Mouse (Mus musculus) stomach, adult 2 months (tissue): ENCODE results near the gene Nxf2. TPM values are rescaled to one million over a fixed set of nuclear protein-coding genes. Genes with fewer than 3 reads are reported as not detected.

ENCODE experiments used
- polyA plus RNA-seq: library from polyadenylated mRNA; depleted of rRNA; stranded (reverse); fragments of >200 nt; gene quantifications from 2 replicates; pipeline ENCODE4 v1.2.3, GENCODE M21; 2012; rRNA removed

The Nxf2 gene
- polyA plus RNA-seq: not detected in 2 replicates

DNA sequence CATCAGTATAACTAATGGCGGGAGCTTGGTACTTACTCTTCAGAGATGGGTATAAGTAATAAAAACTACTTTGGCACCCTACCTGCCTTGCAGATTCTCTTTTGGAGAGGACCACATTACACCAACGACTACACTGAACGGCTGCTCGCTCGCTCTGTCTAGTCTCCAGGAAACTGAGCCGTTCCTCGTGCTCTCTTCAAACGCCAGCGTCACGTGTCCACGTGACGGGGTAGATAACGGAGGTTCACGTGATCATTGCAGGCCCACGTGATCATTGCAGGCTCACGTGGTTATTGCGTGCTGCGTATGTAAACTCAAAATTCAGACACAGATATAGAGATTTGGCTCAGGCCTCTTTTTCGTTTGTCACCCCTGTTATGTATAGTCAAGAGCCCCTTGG is at the start of gene Nxf2:
TSS of gene Nxf2 (minus strand) at position 209 of the 400 bp plus-strand sequence.

DNA sequence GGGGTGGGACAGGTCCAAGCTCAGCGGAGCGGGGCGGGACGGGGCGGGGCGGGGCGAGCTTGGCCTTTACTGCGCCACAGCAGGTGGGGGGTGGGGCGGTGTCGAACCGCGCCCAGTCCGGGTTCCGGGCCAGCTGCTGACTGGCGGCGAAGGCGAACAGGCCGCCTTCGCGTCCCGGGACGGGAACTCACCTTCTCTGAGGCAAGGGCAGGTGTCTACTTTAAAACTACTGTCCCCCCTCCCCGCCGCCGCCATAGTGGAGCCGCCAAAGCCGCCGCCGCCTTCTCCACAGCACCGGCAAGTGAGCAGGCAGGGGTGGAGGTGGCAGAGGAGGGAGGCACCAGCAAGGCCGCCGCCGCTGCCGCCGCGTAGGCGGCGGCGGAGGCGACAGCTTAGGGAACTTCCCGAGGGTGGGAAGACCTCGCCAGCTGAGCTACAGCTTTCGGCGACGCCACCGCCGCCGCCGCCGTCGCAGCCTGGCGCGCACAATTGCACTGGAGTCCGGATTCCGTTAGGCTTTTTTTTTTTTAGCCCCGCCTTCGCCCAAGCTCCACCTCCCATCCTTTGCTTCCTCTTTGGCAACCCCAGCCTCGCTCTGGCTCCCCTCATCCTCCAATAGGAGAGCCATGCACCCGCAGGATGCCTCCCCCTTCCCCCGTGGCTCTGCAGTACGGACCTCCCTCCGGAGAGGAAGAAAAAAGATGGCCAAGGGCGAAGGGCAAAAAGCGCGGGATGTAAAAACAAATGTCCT is 44.3 kb upstream of the Nxf2 start, which contains the start of gene Zmat1:
TSS of gene Zmat1 (minus strand) at position 490 of the 751 bp plus-strand sequence.

Other genes starting within 250 kb of the Nxf2 start
- gene Armcx1, start 246.8 kb downstream of the Nxf2 start, polyA plus RNA-seq: 0.17 and 0.42 TPM in 2 replicates
- 0.33 and 0.36 TPM in 2 replicates for gene Armcx6, start 213.3 kb downstream of the Nxf2 start, polyA plus RNA-seq
- 0.42 and 1.4 TPM in 2 replicates for gene Armcx3, start 208.2 kb downstream of the Nxf2 start, polyA plus RNA-seq
- gene Armcx2, start 155.5 kb downstream of the Nxf2 start, polyA plus RNA-seq: 5.7 and 6.3 TPM in 2 replicates
- gene Zmat1, start 44.5 kb upstream of the Nxf2 start, polyA plus RNA-seq: 0.04 and 0.11 TPM in 2 replicates
- gene Gm15023, start 212.9 kb upstream of the Nxf2 start, polyA plus RNA-seq: not detected in 2 replicates
- gene Tceal6, start 245.9 kb upstream of the Nxf2 start, polyA plus RNA-seq: 0.20 and 0.57 TPM in 2 replicates